11 mouse cellular contexts compared by ENCODE assay signal in genomic region chr17:35147922-35148639, GRCm38 (mm10). TPM values are rescaled to one million over a fixed set of nuclear protein-coding genes. Genes with fewer than 3 reads are reported as not detected.
DNase-seq lines count a peak whose midpoint lies in the region; ATAC-seq and TF ChIP-seq lines count a peak whose summit lies in the region.
"Had no signal": no experiment of that assay in that cellular context is flagged by ENCODE, and none has a peak within 500 bp of the region (broad histone marks: within the 10 kb centered on the region; RNA-seq: fewer than 3 reads in every experiment).

No protein-coding gene starts in this region.

- H3K4me1 ChIP-seq in heart, embryonic 13.5 days, result no peaks in the 10 kb centered on the region
- H3K4me1 ChIP-seq in midbrain, embryonic 13.5 days (replicated peaks), result no peaks in the 10 kb centered on the region
- H3K4me1 ChIP-seq in midbrain, postnatal 0 days (ENCODE audit: insufficient read depth, low read length), result no peaks in the 10 kb centered on the region
- no peaks in the 10 kb centered on the region for H3K4me1 ChIP-seq in embryonic facial prominence, embryonic 14.5 days (ENCODE audit: control insufficient read depth, insufficient read depth, low read length)
- H3K4me1 ChIP-seq in neural tube, embryonic 15.5 days, result 0 out of 2 replicates have a peak, but pooled peaks cover 5% of the 10 kb centered on the region
- H3K4me1 ChIP-seq: neural tube, embryonic 12.5 days had no signal

- H3K9ac ChIP-seq in heart, embryonic 13.5 days, result no peak overlapping the region
- H3K9ac ChIP-seq in midbrain, embryonic 13.5 days (replicated peaks), result no peak overlapping the region
- H3K9ac ChIP-seq in midbrain, postnatal 0 days (replicated peaks; ENCODE audit: low read length, poor library complexity, severe bottlenecking), result no peak overlapping the region
- no peak overlapping the region for H3K9ac ChIP-seq in embryonic facial prominence, embryonic 14.5 days (ENCODE audit: low read depth, low read length)
- no peak overlapping the region for H3K9ac ChIP-seq in neural tube, embryonic 15.5 days (replicated peaks)
- H3K9ac ChIP-seq: hindbrain, embryonic 14.5 days; neural tube, embryonic 12.5 days had no signal

- H3K36me3 ChIP-seq in heart, embryonic 13.5 days, result peaks cover 99% of the 10 kb centered on the region
- H3K36me3 ChIP-seq in midbrain, embryonic 13.5 days, result peaks cover 98% of the 10 kb centered on the region
- peaks cover 81% of the 10 kb centered on the region for H3K36me3 ChIP-seq in midbrain, postnatal 0 days (ENCODE audit: insufficient read depth, low read length)
- H3K36me3 ChIP-seq in embryonic facial prominence, embryonic 14.5 days (ENCODE audit: control insufficient read depth, insufficient read depth, low read length), result peaks cover 98% of the 10 kb centered on the region
- peaks cover 96% of the 10 kb centered on the region for H3K36me3 ChIP-seq in neural tube, embryonic 15.5 days

- TF ChIP-seq CTCF in midbrain, postnatal 0 days (IDR thresholded peaks at IDR 0.05), result no peak

- ATAC-seq in heart, embryonic 13.5 days (ENCODE audit: extremely low read depth, insufficient number of reproducible peaks, low FRiP score, low TSS enrichment), result no peak
- ATAC-seq in midbrain, embryonic 13.5 days, result no peak
- ATAC-seq in midbrain, postnatal 0 days (ENCODE audit: low FRiP score), result no peak
- ATAC-seq in embryonic facial prominence, embryonic 14.5 days (ENCODE audit: low read depth), result no peak
- ATAC-seq in neural tube, embryonic 15.5 days (ENCODE audit: low FRiP score), result no peak

- intact Hi-C loops in heart, postnatal 25 days (cut with DNase I), result no loop called here

- no peak overlapping the region for H3K4me2 ChIP-seq in heart, embryonic 13.5 days
- no peak overlapping the region for H3K4me2 ChIP-seq in midbrain, embryonic 13.5 days (replicated peaks)
- no peak overlapping the region for H3K4me2 ChIP-seq in midbrain, postnatal 0 days (ENCODE audit: low read depth, low read length, poor library complexity, severe bottlenecking)
- H3K4me2 ChIP-seq in embryonic facial prominence, embryonic 14.5 days (ENCODE audit: low read depth, low read length), result no peak overlapping the region
- no peak overlapping the region for H3K4me2 ChIP-seq in neural tube, embryonic 15.5 days
- H3K4me2 ChIP-seq: heart, embryonic 11.5 days; hindbrain, embryonic 14.5 days; neural tube, embryonic 12.5 days had no signal

- no peaks in the 10 kb centered on the region for H3K9me3 ChIP-seq in heart, embryonic 13.5 days
- 0 out of 2 replicates have a peak, but pooled peaks cover 3% of the 10 kb centered on the region for H3K9me3 ChIP-seq in midbrain, embryonic 13.5 days
- H3K9me3 ChIP-seq in midbrain, postnatal 0 days (ENCODE audit: low read length), result no peaks in the 10 kb centered on the region
- H3K9me3 ChIP-seq in embryonic facial prominence, embryonic 14.5 days (ENCODE audit: control insufficient read depth, low read length), result no peaks in the 10 kb centered on the region
- H3K9me3 ChIP-seq in neural tube, embryonic 15.5 days (replicated peaks), result no peaks in the 10 kb centered on the region
- H3K9me3 ChIP-seq: neural tube, embryonic 12.5 days had no signal

- DNase-seq in heart, postnatal 25 days (ENCODE audit: low spot score), result no peak
- DNase-seq in midbrain, postnatal 0 days (ENCODE audit: low spot score), result no peak
- no peak for DNase-seq in embryonic facial prominence, embryonic 14.5 days (ENCODE audit: low spot score)
- no peak for DNase-seq in lung, postnatal 4 days

- H3K27ac ChIP-seq in heart, embryonic 13.5 days (replicated peaks), result 0 out of 2 replicates have a peak overlapping the region, but pooled peaks have one; percentile 5
- peak overlapping the region; percentile 39 for H3K27ac ChIP-seq in midbrain, embryonic 13.5 days
- H3K27ac ChIP-seq in midbrain, postnatal 0 days (ENCODE audit: low read depth, low read length), result no peak overlapping the region; the same call in 1 of the 2 replicates
- H3K27ac ChIP-seq in embryonic facial prominence, embryonic 14.5 days (replicated peaks; ENCODE audit: low read depth, low read length), result 0 out of 2 replicates have a peak overlapping the region, but pooled peaks have one; percentile 15
- H3K27ac ChIP-seq in neural tube, embryonic 15.5 days (replicated peaks), result 0 out of 2 replicates have a peak overlapping the region, but pooled peaks have one; percentile 41
- H3K27ac ChIP-seq: hindbrain, embryonic 14.5 days; neural tube, embryonic 12.5 days had no signal

- 68% methylated on average over 5 of the region's 5 CpGs for WGBS in heart, embryonic 13.5 days
- WGBS in midbrain, embryonic 13.5 days, result 65% methylated on average over 5 of the region's 5 CpGs
- WGBS in midbrain, postnatal 0 days, result 61% methylated on average over 5 of the region's 5 CpGs
- WGBS in embryonic facial prominence, embryonic 14.5 days, result 73% methylated on average over 5 of the region's 5 CpGs
- WGBS in neural tube, embryonic 15.5 days, result 65% methylated on average over 5 of the region's 5 CpGs

- H3K27me3 ChIP-seq in heart, embryonic 13.5 days (replicated peaks), result no peaks in the 10 kb centered on the region
- H3K27me3 ChIP-seq in midbrain, embryonic 13.5 days, result no peaks in the 10 kb centered on the region
- no peaks in the 10 kb centered on the region for H3K27me3 ChIP-seq in midbrain, postnatal 0 days (ENCODE audit: insufficient read depth, low read length)
- H3K27me3 ChIP-seq in embryonic facial prominence, embryonic 14.5 days (replicated peaks; ENCODE audit: control insufficient read depth, insufficient read depth, low read length), result no peaks in the 10 kb centered on the region
- H3K27me3 ChIP-seq in neural tube, embryonic 15.5 days (replicated peaks), result no peaks in the 10 kb centered on the region
- H3K27me3 ChIP-seq: neural tube, embryonic 12.5 days had no signal

- H3K4me3 ChIP-seq in heart, embryonic 13.5 days, result no peak overlapping the region
- H3K4me3 ChIP-seq in midbrain, embryonic 13.5 days (replicated peaks), result no peak overlapping the region
- no peak overlapping the region for H3K4me3 ChIP-seq in midbrain, postnatal 0 days (ENCODE audit: low read depth, low read length)
- no peak overlapping the region for H3K4me3 ChIP-seq in embryonic facial prominence, embryonic 14.5 days (ENCODE audit: low read depth, low read length)
- H3K4me3 ChIP-seq in neural tube, embryonic 15.5 days (replicated peaks), result no peak overlapping the region
- H3K4me3 ChIP-seq: neural tube, embryonic 12.5 days had no signal

RNA-seq across cellular contexts. Expression of gene Bag6, which starts 13.1 kb away (rescaled TPM):
- 45.1 and 46.1 TPM in 2 replicates for polyA plus RNA-seq in heart, embryonic 13.5 days (2015; fragmentation: Nextera tagmentation; extraction: Ambion mirVana)
- total RNA-seq in heart, postnatal 25 days (2021), result 100 to 1,000 TPM; 222 to 232 TPM
- 93.7 and 93.9 TPM in 2 replicates for polyA plus RNA-seq in midbrain, embryonic 13.5 days (2015; fragmentation: Nextera tagmentation; extraction: Ambion mirVana)
- 330 and 339 TPM in 2 replicates for total RNA-seq in midbrain, postnatal 0 days (2014; rRNA removed)
- 62.3 and 68.9 TPM in 2 replicates for polyA plus RNA-seq in midbrain, postnatal 0 days (2015; fragmentation: Nextera tagmentation; extraction: Ambion mirVana)
- 72.2 and 77.3 TPM in 2 replicates for polyA plus RNA-seq in embryonic facial prominence, embryonic 14.5 days (2014; fragmentation: Nextera tagmentation; extraction: Ambion mirVana)
- polyA plus RNA-seq in neural tube, embryonic 15.5 days (2015; fragmentation: Nextera tagmentation; extraction: Ambion mirVana), result 54.7 and 62.7 TPM in 2 replicates

RNA-seq across cellular contexts. Expression of gene Apom, which starts 16.2 kb away (rescaled TPM):
- 2.2 and 19.0 TPM in 2 replicates for polyA plus RNA-seq in heart, embryonic 13.5 days (2015; fragmentation: Nextera tagmentation; extraction: Ambion mirVana)
- not detected for total RNA-seq in heart, postnatal 25 days (2021)
- polyA plus RNA-seq in midbrain, embryonic 13.5 days (2015; fragmentation: Nextera tagmentation; extraction: Ambion mirVana), result 0.53 and 0.63 TPM in 2 replicates
- 0.44 TPM in 1 of 2 replicates, not detected in the other for total RNA-seq in midbrain, postnatal 0 days (2014; rRNA removed)
- polyA plus RNA-seq in midbrain, postnatal 0 days (2015; fragmentation: Nextera tagmentation; extraction: Ambion mirVana), result 0.22 TPM in 1 of 2 replicates, not detected in the other
- polyA plus RNA-seq in embryonic facial prominence, embryonic 14.5 days (2014; fragmentation: Nextera tagmentation; extraction: Ambion mirVana), result 0.28 TPM in 1 of 2 replicates, not detected in the other
- 0.20 and 0.84 TPM in 2 replicates for polyA plus RNA-seq in neural tube, embryonic 15.5 days (2015; fragmentation: Nextera tagmentation; extraction: Ambion mirVana)
- total RNA-seq: left cerebral cortex, postnatal 25 days had no signal

RNA-seq across cellular contexts. Expression of gene Prrc2a, which starts 16.6 kb away (rescaled TPM):
- 124 and 130 TPM in 2 replicates for polyA plus RNA-seq in heart, embryonic 13.5 days (2015; fragmentation: Nextera tagmentation; extraction: Ambion mirVana)
- total RNA-seq in heart, postnatal 25 days (2021), result 100 to 1,000 TPM; 135 to 143 TPM
- polyA plus RNA-seq in midbrain, embryonic 13.5 days (2015; fragmentation: Nextera tagmentation; extraction: Ambion mirVana), result 209 and 228 TPM in 2 replicates
- 193 and 230 TPM in 2 replicates for total RNA-seq in midbrain, postnatal 0 days (2014; rRNA removed)
- polyA plus RNA-seq in midbrain, postnatal 0 days (2015; fragmentation: Nextera tagmentation; extraction: Ambion mirVana), result 85.7 and 88.0 TPM in 2 replicates
- polyA plus RNA-seq in embryonic facial prominence, embryonic 14.5 days (2014; fragmentation: Nextera tagmentation; extraction: Ambion mirVana), result 151 and 172 TPM in 2 replicates
- polyA plus RNA-seq in neural tube, embryonic 15.5 days (2015; fragmentation: Nextera tagmentation; extraction: Ambion mirVana), result 155 TPM in 2 replicates

RNA-seq across cellular contexts. Expression of gene D17H6S53E, which starts 21.9 kb away (rescaled TPM):
- 8.7 and 9.7 TPM in 2 replicates for polyA plus RNA-seq in heart, embryonic 13.5 days (2015; fragmentation: Nextera tagmentation; extraction: Ambion mirVana)
- total RNA-seq in heart, postnatal 25 days (2021), result 10 to 100 TPM; 27.0 to 27.1 TPM
- polyA plus RNA-seq in midbrain, embryonic 13.5 days (2015; fragmentation: Nextera tagmentation; extraction: Ambion mirVana), result 9.2 and 9.4 TPM in 2 replicates
- total RNA-seq in midbrain, postnatal 0 days (2014; rRNA removed), result 10.7 and 28.0 TPM in 2 replicates
- polyA plus RNA-seq in midbrain, postnatal 0 days (2015; fragmentation: Nextera tagmentation; extraction: Ambion mirVana), result 9.6 and 10.3 TPM in 2 replicates
- 5.6 and 6.0 TPM in 2 replicates for polyA plus RNA-seq in embryonic facial prominence, embryonic 14.5 days (2014; fragmentation: Nextera tagmentation; extraction: Ambion mirVana)
- polyA plus RNA-seq in neural tube, embryonic 15.5 days (2015; fragmentation: Nextera tagmentation; extraction: Ambion mirVana), result 9.5 and 10.6 TPM in 2 replicates

RNA-seq across cellular contexts. Expression of gene Csnk2b, which starts 26.2 kb away (rescaled TPM):
- polyA plus RNA-seq in heart, embryonic 13.5 days (2015; fragmentation: Nextera tagmentation; extraction: Ambion mirVana), result 215 and 231 TPM in 2 replicates
- 100 to 1,000 TPM; 155 to 167 TPM for total RNA-seq in heart, postnatal 25 days (2021)
- polyA plus RNA-seq in midbrain, embryonic 13.5 days (2015; fragmentation: Nextera tagmentation; extraction: Ambion mirVana), result 293 and 316 TPM in 2 replicates
- total RNA-seq in midbrain, postnatal 0 days (2014; rRNA removed), result 245 and 287 TPM in 2 replicates
- 325 and 332 TPM in 2 replicates for polyA plus RNA-seq in midbrain, postnatal 0 days (2015; fragmentation: Nextera tagmentation; extraction: Ambion mirVana)
- polyA plus RNA-seq in embryonic facial prominence, embryonic 14.5 days (2014; fragmentation: Nextera tagmentation; extraction: Ambion mirVana), result 277 and 279 TPM in 2 replicates
- 312 and 350 TPM in 2 replicates for polyA plus RNA-seq in neural tube, embryonic 15.5 days (2015; fragmentation: Nextera tagmentation; extraction: Ambion mirVana)
